Mouse (Mus musculus) right cerebral cortex, postnatal 10 days (tissue): Measurements from ENCODE around the gene Nmnat1.
"Not testable (repeated sequence)": the region's sequence is repeated elsewhere in the genome, so short reads cannot be mapped to it uniquely, and the experiment has no call there.

Source experiments
- DNase-seq, 2 experiments: peaks; one replicate each; pipeline ENCODE4 v3.0.0; 2021; ENCODE audit warnings: low spot score in 2 of 2

Nmnat1 gene

GRCm38 (mm10) chr4:149444964-149445701 lies 39.9 kb downstream of the Nmnat1 start:
- DNase-seq = peak; percentile 92 to 93

GRCm38 (mm10) chr4:149444465-149444864 lies 40.5 kb downstream of the Nmnat1 start:
- no peak for DNase-seq

DNA sequence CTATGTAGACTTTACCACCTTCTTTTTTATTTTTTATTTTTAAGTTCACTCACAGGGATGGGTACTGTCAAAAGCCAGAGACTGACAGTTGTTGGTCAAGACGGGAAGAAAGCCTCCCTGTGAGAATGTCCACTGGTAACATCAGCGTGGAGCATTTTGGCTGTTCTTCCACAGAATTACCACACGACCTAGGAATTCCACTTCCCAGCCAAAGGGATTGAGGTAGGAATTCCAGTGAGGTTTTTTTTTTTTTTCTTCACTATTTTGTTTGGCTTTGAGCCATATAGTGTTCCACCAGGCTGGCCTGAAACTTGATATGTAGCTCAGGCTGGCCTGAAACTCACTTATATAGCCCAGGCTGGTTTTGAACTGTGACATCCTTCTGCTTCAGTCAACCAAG lies 42.6 kb downstream of the Nmnat1 start:
- no peak for DNase-seq

DNA sequence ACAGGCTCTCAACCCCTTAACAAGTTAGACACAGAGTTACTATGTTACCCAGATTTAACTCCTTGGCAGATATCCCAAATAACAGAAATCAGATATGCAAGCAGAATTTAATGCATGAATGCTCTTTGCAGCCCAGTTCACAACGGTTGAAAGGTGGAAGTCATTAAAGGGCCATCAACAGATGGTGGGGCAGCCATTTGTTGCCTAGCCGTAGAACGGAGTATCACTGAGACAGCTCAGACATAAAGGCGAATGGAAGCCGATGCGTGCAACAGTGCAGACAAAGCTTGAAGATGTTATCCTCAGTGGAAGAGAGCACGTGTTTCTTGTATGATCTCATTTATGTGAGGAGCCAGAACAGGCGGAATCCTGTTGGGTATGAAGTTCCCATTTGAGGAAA lies 44.4 kb downstream of the Nmnat1 start:
- no peak for DNase-seq

DNA sequence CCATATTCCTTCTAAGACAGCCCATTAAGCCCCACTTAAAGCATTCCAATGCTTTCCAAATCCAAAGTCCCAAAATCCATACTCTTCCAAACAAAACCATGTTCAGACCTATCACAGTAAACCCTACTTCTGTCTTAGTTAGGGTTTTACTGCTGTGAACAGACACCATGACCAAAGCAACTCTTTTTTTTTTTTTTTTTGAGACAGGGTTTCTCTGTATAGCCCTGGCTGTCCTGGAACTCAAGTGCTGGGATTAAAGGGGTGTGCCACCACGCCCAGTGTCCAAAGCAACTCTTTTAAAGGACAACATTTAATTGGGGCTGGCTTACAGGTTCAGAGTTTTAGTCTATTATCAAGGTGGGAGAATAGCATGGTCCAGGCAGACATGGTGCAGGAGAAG lies 53.1 kb downstream of the Nmnat1 start:
- DNase-seq = not testable (repeated sequence)

DNA sequence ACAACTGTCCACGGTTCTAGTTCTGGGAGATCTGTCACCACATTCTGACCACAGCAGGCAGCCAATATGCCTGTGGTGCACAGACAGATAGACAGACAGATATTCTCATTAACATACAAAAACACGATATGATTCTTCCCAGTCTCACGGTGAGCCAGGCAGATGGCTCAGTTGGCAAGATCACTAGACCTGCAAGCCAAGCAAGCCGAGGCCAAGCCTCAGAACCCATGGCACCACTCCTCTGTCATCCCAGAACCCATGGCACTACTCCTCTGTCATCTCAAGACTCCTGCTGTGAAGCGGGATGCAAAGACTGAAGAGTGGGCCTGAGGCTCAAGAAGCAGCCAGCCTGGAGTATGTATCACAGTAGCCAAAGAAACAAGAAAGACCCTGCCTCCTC lies 55.4 kb downstream of the Nmnat1 start:
- DNase-seq = no peak

- DNase-seq = peak; percentile 99
These were observed 58.4 kb downstream of the Nmnat1 start, which contains the start of gene Ube4b for GRCm38 (mm10) chr4:149426325-149427199. Gene Ube4b, minus strand, starts transcription at chr4:149426749.

- DNase-seq = peak in 1 of 2 experiments; percentile 46
These were observed 59.2 kb downstream of the Nmnat1 start for GRCm38 (mm10) chr4:149425801-149426292.

DNA sequence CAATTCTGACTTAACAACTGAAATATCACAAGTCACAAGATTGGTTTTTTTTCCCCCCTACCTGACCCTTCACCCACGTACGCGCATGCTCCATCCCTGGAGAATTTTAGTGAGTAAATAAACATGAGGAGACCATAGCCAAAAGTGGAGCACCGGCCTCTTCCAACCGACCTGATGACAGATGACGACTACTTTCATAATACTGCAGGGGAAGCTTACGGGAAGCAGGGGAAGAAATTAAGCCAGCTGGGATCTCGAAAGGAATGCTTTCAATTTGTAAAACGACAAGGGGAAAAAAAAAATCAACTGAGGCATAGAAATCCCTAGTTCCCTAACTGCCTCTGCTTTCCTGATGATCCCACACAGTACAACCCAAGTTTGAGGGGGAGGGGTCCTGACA lies 60.2 kb downstream of the Nmnat1 start:
- no peak for DNase-seq

GRCm38 (mm10) chr4:149417854-149418365 lies 67.1 kb downstream of the Nmnat1 start:
- DNase-seq = no peak
